Mouse (Mus musculus) Patski (cell line): ENCODE data around the gene Defb29. TPM values are rescaled to one million over a fixed set of nuclear protein-coding genes. Genes with fewer than 3 reads are reported as not detected.
A peak's percentile ranks its signal among the peaks of the same experiment; 100 is the strongest.

ENCODE experiments used
- ATAC-seq: fragments of 100-300 bp; one replicate; pipeline ENCODE4 v1.8.0; 2021
- CTCF ChIA-PET: fragments of 350-600 bp; sonication (Branson Sonifier 250); formaldehyde crosslinking; loops from one replicate; lab custom pipeline; 2022; ENCODE audit warnings: inconsistent platforms; lab: Charles Lee
- POLR2A ChIA-PET: fragments of 350-600 bp; sonication (Branson Sonifier 250); formaldehyde crosslinking; loops from one replicate; lab custom pipeline; 2022; ENCODE audit warnings: antibody characterized with exemption, inconsistent platforms; lab: Charles Lee
- DNase-seq: peaks from one replicate; pipeline ENCODE4 v3.0.0-alpha.2; 2011; ENCODE audit warnings: low read depth, low spot score
- H3K27me3 ChIP-seq: fragments of 371-371 bp; one replicate; pipeline ENCODE4 v1.5.1; 2021
- CTCF ChIP-seq: fragments of 100-300 bp; IDR thresholded peaks from one replicate; pipeline ENCODE4 v1.5.1; 2021
- in situ Hi-C: fragments of 300-500 bp; cut with MboI; formaldehyde crosslinking; loops from 3 replicates; pipeline ENCODE4 v1.11.1; 2018; ENCODE audit warnings: low pct_unique_long_range_greater_than_20kb, mixed read lengths
- polyA plus RNA-seq: library from polyadenylated mRNA; unstranded; gene quantifications from one replicate; pipeline ENCODE4 v1.2.3, GENCODE M21; 2021

The Defb29 gene
- polyA plus RNA-seq, 1 experiment from 2014 or later, result 0.14 TPM

- no peak for TF ChIP-seq CTCF
- ATAC-seq (no peak), DNase-seq (no peak)
- in situ Hi-C loops, result no loop called here
- ChIA-PET POLR2A (no interaction called here), CTCF (interaction anchor here (1.0 kb wide), 1 partner anchor 23 kb away, joined by 3 read pairs; no protein-coding TSS in a partner anchor)
- H3K27me3 ChIP-seq, result peaks cover 48% of the 10 kb centered on the region
Measured at GRCm38 (mm10) chr2:152511592-152511991, 28.3 kb downstream of the Defb29 start, which contains the start of gene Defb26. Gene Defb26, minus strand, starts transcription at chr2:152511692.

- peaks cover 17% of the 10 kb centered on the region for H3K27me3 ChIP-seq
- DNase-seq, result no peak
- ATAC-seq, result no peak
- POLR2A ChIA-PET, result no interaction called here
- in situ Hi-C loops, result no loop called here
- CTCF ChIA-PET, result no interaction called here
- TF ChIP-seq CTCF, result no peak
Measured at GRCm38 (mm10) chr2:152503950-152504349, 35.9 kb downstream of the Defb29 start.

DNA sequence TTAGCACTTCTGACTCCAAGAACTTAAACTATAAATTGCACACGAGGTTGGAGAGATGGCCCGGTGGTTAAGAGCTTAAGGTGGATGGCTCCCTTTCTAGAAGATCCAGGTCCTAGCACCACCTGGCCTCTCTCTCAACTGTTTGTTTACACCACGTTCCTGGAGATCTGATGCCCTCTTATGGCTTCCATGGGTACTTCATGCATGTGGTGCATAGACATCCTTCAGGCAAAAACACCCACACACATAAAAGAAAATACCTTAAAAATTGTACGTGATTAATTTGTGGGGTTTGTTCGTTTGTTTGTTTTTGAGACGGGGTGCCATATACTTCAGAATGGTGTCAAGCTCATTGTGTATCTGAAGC is 39.1 kb downstream of the Defb29 start:
- DNase-seq (no peak), ATAC-seq (no peak)
- no peaks in the 10 kb centered on the region for H3K27me3 ChIP-seq
- in situ Hi-C loops, result no loop called here
- ChIA-PET CTCF (interaction anchor here (1.2 kb wide), 1 partner anchor 35 kb away, joined by 3 read pairs; no protein-coding TSS in a partner anchor), POLR2A (no interaction called here)
- peak; percentile 44 for TF ChIP-seq CTCF

- ChIA-PET POLR2A (no interaction called here), CTCF (interaction anchor here (1.2 kb wide), 1 partner anchor 35 kb away, joined by 3 read pairs; no protein-coding TSS in a partner anchor)
- DNase-seq, result no peak
- ATAC-seq, result no peak
- no peak for TF ChIP-seq CTCF
- in situ Hi-C loops, result no loop called here
- H3K27me3 ChIP-seq, result no peaks in the 10 kb centered on the region
Measured at GRCm38 (mm10) chr2:152500204-152500862, 39.6 kb downstream of the Defb29 start.

GRCm38 (mm10) chr2:152498020-152498419 is 41.9 kb downstream of the Defb29 start:
- POLR2A ChIA-PET, result no interaction called here
- in situ Hi-C loops, result no loop called here

DNA sequence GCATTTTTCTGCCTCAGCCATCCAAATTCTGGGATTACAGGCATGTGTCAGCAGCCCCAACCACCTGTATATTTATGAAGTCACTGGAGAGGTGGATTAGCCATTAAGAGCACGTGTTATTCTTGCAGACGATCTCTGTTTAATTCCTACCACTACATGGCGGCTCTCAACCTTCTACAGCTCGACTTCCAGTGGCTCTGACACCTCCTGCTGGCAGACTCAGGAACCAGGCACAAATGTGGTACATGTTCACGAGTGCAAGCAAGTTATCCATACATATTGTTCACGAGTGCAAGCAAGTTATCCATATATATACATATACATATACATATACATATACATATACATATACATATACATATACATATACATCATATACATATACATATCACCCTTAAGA is 46.7 kb downstream of the Defb29 start:
- ATAC-seq, result no peak
- no peak for DNase-seq
- POLR2A ChIA-PET, result no interaction called here
- in situ Hi-C loops, result no loop called here
- peak; percentile 37 for TF ChIP-seq CTCF
- H3K27me3 ChIP-seq, result no peaks in the 10 kb centered on the region
- CTCF ChIA-PET, result interaction anchor here (1.1 kb wide), 1 partner anchor 41 kb away, joined by 4 read pairs; no protein-coding TSS in a partner anchor

More at GRCm38 (mm10) chr2:152498020-152498419, 41.9 kb downstream of the Defb29 start:
- no peaks in the 10 kb centered on the region for H3K27me3 ChIP-seq
- CTCF ChIA-PET, result interaction anchor here (1.0 kb wide), 1 partner anchor 46 kb away, joined by 3 read pairs; no protein-coding TSS in a partner anchor
- DNase-seq, result no peak
- no peak for ATAC-seq
- no peak for TF ChIP-seq CTCF

DNA sequence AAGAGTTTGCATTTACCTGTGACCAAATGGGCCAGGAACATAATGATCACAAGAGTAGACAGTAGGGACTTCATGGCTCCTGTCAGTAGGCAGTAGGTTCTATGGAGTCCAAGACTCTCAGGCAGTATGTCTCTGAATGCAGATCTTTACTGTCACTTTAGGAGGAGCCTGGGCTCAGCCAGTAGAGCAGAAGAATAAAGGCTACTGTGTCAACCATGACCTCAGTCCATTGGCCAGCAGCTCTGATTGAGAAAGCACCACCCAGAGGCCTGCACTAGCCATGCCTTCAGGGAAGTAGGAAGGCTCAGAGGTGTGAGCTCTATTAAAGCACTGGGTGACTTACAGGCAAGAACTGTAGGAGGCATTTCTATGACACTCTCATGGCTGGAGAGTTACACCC is 49.9 kb downstream of the Defb29 start, which contains the start of gene Defb22:
Gene Defb22, minus strand, starts transcription at position 101 of the 400 bp plus-strand sequence.
- DNase-seq (no peak), ATAC-seq (no peak)
- POLR2A ChIA-PET, result no interaction called here
- CTCF ChIA-PET, result interaction anchor here (1.6 kb wide), 1 partner anchor 14 kb away, joined by 5 read pairs; the partner anchor contains the start of gene Defb20
- TF ChIP-seq CTCF, result no peak
- in situ Hi-C loops, result no loop called here
- H3K27me3 ChIP-seq, result no peaks in the 10 kb centered on the region

Other genes with a start within 250 kb of the Defb29 start
- 71.4 TPM for gene Tbc1d20, start 246.3 kb downstream of the Defb29 start, polyA plus RNA-seq
- gene Rbck1, start 207.4 kb downstream of the Defb29 start, polyA plus RNA-seq, result 101 TPM
- 19.6 TPM for gene Trib3, start 196.1 kb downstream of the Defb29 start, polyA plus RNA-seq
- gene Nrsn2, start 163.5 kb downstream of the Defb29 start, polyA plus RNA-seq, result not detected
- gene Sox12, start 142.0 kb downstream of the Defb29 start, polyA plus RNA-seq, result 19.6 TPM
- 2.6 TPM for gene Zcchc3, start 125.1 kb downstream of the Defb29 start, polyA plus RNA-seq
- 0.06 TPM for gene 6820408C15Rik, start 124.5 kb downstream of the Defb29 start, polyA plus RNA-seq
- not detected for gene Defb23, start 75.5 kb downstream of the Defb29 start, polyA plus RNA-seq
- gene Defb20, start 63.0 kb downstream of the Defb29 start, polyA plus RNA-seq, result not detected
- not detected for gene Defb22, start 50.0 kb downstream of the Defb29 start, polyA plus RNA-seq
- not detected for gene Defb26, start 28.4 kb downstream of the Defb29 start, polyA plus RNA-seq
- gene Defb28, start 21.8 kb downstream of the Defb29 start, polyA plus RNA-seq, result 0.22 TPM
- 0.83 TPM for gene Gm17416, start 29.2 kb upstream of the Defb29 start, polyA plus RNA-seq
- not detected for gene Defb21, start 32.6 kb upstream of the Defb29 start, polyA plus RNA-seq
- not detected for gene Defb19, start 40.2 kb upstream of the Defb29 start, polyA plus RNA-seq
- gene Defb45, start 59.3 kb upstream of the Defb29 start, polyA plus RNA-seq, result not detected
- gene Defb36, start 64.2 kb upstream of the Defb29 start, polyA plus RNA-seq, result not detected
- not detected for gene Defb25, start 83.0 kb upstream of the Defb29 start, polyA plus RNA-seq
- gene Rem1, start 86.9 kb upstream of the Defb29 start, polyA plus RNA-seq, result not detected
- gene H13, start 129.4 kb upstream of the Defb29 start, polyA plus RNA-seq, result 137 TPM
- gene Mcts2, start 146.9 kb upstream of the Defb29 start, polyA plus RNA-seq, result 19.9 TPM
- 117 TPM for gene Id1, start 196.2 kb upstream of the Defb29 start, polyA plus RNA-seq
- gene Cox4i2, start 214.1 kb upstream of the Defb29 start, polyA plus RNA-seq, result 0.14 TPM